Mouse (Mus musculus) kidney, postnatal 0 days (tissue): ENCODE results near the gene Tshr. TPM values are rescaled to one million over a fixed set of nuclear protein-coding genes. Genes with fewer than 3 reads are reported as not detected.
"Not testable (repeated sequence)": the region's sequence is repeated elsewhere in the genome, so short reads cannot be mapped to it uniquely, and the experiment has no call there.

ENCODE experiments used
- ATAC-seq: fragments of 200-750 bp; cut with Nextera tagmentation; replicated peaks from 2 replicates; pipeline ENCODE4 v1.8.0; 2017; ENCODE audit warnings: low read depth, moderate number of reproducible peaks, moderate TSS enrichment, moderate library complexity; ENCODE audit not compliant: low FRiP score
- DNase-seq: peaks from one replicate; pipeline ENCODE4 v3.0.0-alpha.2; 2016; ENCODE audit warnings: low spot score
- H3K27ac ChIP-seq: fragments of 300-500 bp; sonication (generic); 2 replicates; pipeline ENCODE4 v1.5.1; 2014; ENCODE audit warnings: mild to moderate bottlenecking
- H3K27me3 ChIP-seq: fragments of 300-500 bp; sonication (generic); 2 replicates; pipeline ENCODE4 v1.6.1; 2014; ENCODE audit warnings: low read length, mixed read lengths; ENCODE audit not compliant: insufficient read depth
- H3K36me3 ChIP-seq: fragments of 300-500 bp; sonication (generic); 2 replicates; pipeline ENCODE4 v1.6.1; 2014; ENCODE audit warnings: low read length, mixed read lengths; ENCODE audit not compliant: insufficient read depth
- H3K4me1 ChIP-seq: fragments of 300-500 bp; sonication (generic); replicated peaks from 2 replicates; pipeline ENCODE4 v1.6.1; 2014; ENCODE audit warnings: antibody characterized with exemption, low read length, mixed read lengths; ENCODE audit not compliant: insufficient read depth
- H3K4me2 ChIP-seq: fragments of 300-500 bp; sonication (generic); 2 replicates; pipeline ENCODE4 v1.6.1; 2014; ENCODE audit warnings: mild to moderate bottlenecking, low read length, moderate library complexity, mixed read lengths
- H3K4me3 ChIP-seq: fragments of 300-500 bp; sonication (generic); replicated peaks from 2 replicates; pipeline ENCODE4 v1.5.1; 2014; ENCODE audit warnings: low read depth, low read length
- H3K9ac ChIP-seq: fragments of 300-500 bp; sonication (generic); 2 replicates; pipeline ENCODE4 v1.6.1; 2014; ENCODE audit warnings: low read depth, low read length
- H3K9me3 ChIP-seq: fragments of 300-500 bp; sonication (generic); replicated peaks from 2 replicates; pipeline ENCODE4 v1.6.1; 2016; ENCODE audit warnings: low read length, inconsistent platforms, mixed read lengths
- CTCF ChIP-seq: IDR thresholded peaks from 2 replicates; pipeline ENCODE4 v1.5.1; 2016; ENCODE audit warnings: antibody characterized with exemption, low read depth, mild to moderate bottlenecking, moderate library complexity
- WGBS: fragments of 180-500 bp; shearing (Covaris S2); extraction: QIAGEN DNeasy Blood & Tissue Kit; methylation state at CpG from one replicate; pipeline ENCODE4 v1.1.7; 2014; 5-methylcytosine and 5-hydroxymethylcytosine counted together
- polyA plus RNA-seq: library from polyadenylated mRNA; unstranded; fragments of >200 nt; fragmentation: Nextera tagmentation; extraction: Ambion mirVana; gene quantifications from 2 replicates; pipeline ENCODE4 v1.2.1, GENCODE M21; 2015

Gene Tshr
- polyA plus RNA-seq, 1 experiment from 2014 or later: 1.6 TPM

DNA sequence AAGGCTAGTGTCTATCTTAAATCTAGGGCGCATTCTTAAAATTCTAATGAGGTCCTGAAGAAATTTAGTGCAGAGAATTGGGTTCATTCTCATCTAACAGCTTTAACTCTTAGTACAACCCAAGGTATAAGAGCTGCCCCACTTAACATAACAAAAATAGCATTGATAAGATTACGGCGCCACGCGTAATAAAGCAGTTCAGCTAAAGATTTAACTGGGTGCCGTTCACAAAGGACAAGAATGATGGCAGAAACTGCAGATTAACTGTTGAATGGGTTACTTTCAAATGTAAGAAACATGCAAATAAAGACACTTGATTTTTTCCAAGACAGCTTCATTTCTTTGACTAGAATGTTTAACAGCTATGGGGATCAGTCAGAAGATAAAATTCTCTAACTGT, 199.0 kb downstream of the Tshr start:
- Histone ChIP-seq H3K4me3 (no peak overlapping the region), H3K27me3 (no peaks in the 10 kb centered on the region), H3K9ac (no peak overlapping the region), H3K36me3 (0 out of 2 replicates have a peak, but pooled peaks cover 2% of the 10 kb centered on the region), H3K27ac (no peak overlapping the region), H3K9me3 (no peaks in the 10 kb centered on the region), H3K4me1 (peaks cover 8% of the 10 kb centered on the region), H3K4me2 (no peak overlapping the region)
- no peak for ATAC-seq
- no peak for TF ChIP-seq CTCF
- WGBS: 70% methylated on average over 6 of the region's 6 CpGs
- DNase-seq: no peak

DNA sequence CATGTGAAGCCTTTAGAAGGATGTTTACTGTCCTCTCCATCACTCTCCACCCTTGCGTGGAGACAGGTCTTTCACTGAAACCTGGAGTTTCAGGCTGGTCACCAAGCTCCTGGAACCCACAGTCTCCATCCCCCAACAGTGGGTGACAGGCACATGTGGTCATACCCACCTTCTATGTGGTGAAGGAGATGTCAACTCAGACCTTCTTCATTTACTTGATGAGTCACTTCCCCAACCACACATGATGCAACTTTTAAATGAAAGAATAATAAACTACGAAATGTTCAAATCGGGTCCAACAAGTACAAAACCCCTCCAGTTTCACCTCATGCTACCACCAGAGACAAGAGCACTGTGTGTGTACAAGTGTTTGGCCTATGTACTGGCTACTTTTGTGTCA, 200.8 kb downstream of the Tshr start:
- Histone ChIP-seq H3K4me1 (peaks cover 8% of the 10 kb centered on the region), H3K27me3 (no peaks in the 10 kb centered on the region), H3K4me2 (no peak overlapping the region), H3K4me3 (no peak overlapping the region), H3K27ac (no peak overlapping the region), H3K36me3 (0 out of 2 replicates have a peak, but pooled peaks cover 2% of the 10 kb centered on the region), H3K9me3 (no peaks in the 10 kb centered on the region), H3K9ac (no peak overlapping the region)
- ATAC-seq (no peak), DNase-seq (no peak)
- no peak for TF ChIP-seq CTCF
- 89% methylated on average over 3 of the region's 3 CpGs for WGBS

DNA sequence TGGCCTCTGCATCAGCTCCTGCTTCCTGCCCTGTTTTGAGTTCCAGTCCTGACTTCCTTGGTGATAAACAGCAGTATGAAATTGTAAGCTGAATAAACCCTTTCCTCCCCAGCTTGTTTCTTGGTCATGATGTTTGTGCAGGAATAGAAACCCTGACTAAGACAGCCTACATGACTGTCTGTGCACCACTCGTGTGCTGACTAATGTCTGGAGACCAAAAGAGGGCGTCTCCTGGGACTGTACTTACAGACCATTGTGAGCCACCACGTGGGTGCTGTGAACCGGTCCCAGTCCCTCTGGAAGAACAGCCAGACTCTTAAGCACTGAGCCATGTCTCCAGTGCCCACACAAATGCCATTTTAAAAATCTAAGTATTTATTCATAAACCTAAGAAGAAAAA, 201.5 kb downstream of the Tshr start:
- H3K4me1 ChIP-seq, H3K4me2 ChIP-seq, H3K36me3 ChIP-seq, H3K27ac ChIP-seq, H3K9ac ChIP-seq, H3K4me3 ChIP-seq, DNase-seq, H3K27me3 ChIP-seq, H3K9me3 ChIP-seq, ATAC-seq: not testable (repeated sequence)
- WGBS: 100% methylated on average over 4 of the region's 4 CpGs

DNA sequence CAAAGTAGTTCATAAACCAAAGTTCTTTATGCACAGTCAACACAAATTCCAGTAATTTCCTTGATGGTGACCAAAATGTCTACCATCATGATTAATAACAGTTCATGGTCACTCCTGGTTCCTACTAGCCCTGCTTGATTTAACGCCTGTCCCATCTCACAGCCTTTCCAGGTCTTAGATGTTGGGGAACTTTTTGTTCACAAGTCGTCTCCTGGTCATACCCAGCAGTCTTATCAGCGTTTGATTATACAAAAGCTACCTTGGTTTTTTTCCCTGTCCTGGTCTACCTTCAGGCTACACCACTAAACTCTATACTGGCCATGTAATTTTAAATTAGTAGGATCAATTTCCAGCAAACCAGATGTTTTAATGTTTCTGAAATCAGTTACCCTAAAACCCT, 202.7 kb downstream of the Tshr start:
- WGBS: 36% methylated on average over 3 of the region's 3 CpGs

DNA sequence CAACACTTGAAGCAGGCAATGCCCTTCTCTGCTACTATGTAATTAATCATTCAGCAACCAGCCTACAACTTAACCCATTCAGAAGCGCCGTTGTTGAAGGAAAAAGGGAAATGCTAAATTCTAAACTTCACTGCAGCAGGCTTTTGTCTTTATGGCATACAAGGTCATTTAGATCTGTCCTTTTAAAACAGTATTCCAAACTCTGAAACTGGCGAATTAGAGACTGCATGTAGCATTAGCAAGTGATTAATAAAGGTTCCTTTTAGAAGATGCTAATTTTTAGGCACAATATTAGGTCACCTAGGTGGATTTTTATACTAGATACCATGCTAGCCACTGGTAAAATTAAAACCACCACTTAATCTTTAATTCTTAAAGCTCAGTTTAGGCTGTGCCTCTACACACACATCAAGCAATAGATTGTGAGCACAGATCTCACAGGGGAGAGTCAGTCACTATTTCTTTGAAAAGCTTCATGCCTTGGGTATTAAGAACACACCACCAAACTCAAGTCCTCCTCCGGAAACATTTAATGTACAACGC, 203.2 kb downstream of the Tshr start:
- peaks cover 12% of the 10 kb centered on the region for H3K4me1 ChIP-seq
- H3K9ac ChIP-seq: peak overlapping the region; percentile 100
- TF ChIP-seq CTCF: no peak
- no peaks in the 10 kb centered on the region for H3K9me3 ChIP-seq
- H3K4me3 ChIP-seq: peak overlapping the region; percentile 96
- peak overlapping the region; percentile 57 for H3K4me2 ChIP-seq
- H3K27me3 ChIP-seq: no peaks in the 10 kb centered on the region
- H3K27ac ChIP-seq: peak overlapping the region; percentile 100
- ATAC-seq (no peak), DNase-seq (peak; percentile 55)
- WGBS: 8% methylated on average over 5 of the region's 5 CpGs
- H3K36me3 ChIP-seq: no peaks in the 10 kb centered on the region

More for the DNA sequence above, 202.7 kb downstream of the Tshr start:
- H3K4me3 ChIP-seq: peak overlapping the region; percentile 96
- no peaks in the 10 kb centered on the region for H3K9me3 ChIP-seq
- no peaks in the 10 kb centered on the region for H3K36me3 ChIP-seq
- no peak overlapping the region for H3K27ac ChIP-seq
- H3K4me2 ChIP-seq: peak overlapping the region; percentile 57
- H3K9ac ChIP-seq: no peak overlapping the region
- no peak for DNase-seq
- H3K27me3 ChIP-seq: no peaks in the 10 kb centered on the region
- no peak for TF ChIP-seq CTCF
- no peak for ATAC-seq
- peaks cover 12% of the 10 kb centered on the region for H3K4me1 ChIP-seq

DNA sequence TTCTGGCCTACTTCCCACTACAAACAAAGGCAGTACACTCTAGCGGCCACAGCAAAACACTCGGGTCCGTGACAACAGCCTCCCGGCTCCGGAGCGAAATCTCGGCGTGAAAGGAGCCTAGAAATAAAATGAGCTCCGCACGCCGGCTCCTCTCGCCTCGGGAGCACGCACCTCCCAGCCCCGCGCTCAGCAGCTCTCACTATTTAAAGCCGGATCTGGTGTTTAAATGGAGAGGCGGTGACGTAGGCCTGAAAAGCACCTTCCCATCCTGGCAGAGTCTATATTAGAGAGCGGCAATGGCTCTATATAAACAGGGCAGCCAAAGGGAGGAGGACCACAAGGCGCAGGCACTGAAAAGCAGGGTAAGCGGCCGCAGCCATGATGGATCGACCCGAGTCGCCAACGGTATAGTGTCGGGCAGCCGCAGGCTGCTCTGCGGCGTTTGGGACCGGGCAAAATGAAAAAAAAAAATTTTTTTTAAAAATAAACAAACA, 203.9 kb downstream of the Tshr start:
- Histone ChIP-seq H3K4me2 (peak overlapping the region; percentile 57), H3K36me3 (no peaks in the 10 kb centered on the region), H3K27me3 (no peaks in the 10 kb centered on the region), H3K27ac (peak overlapping the region; percentile 100), H3K9ac (peak overlapping the region; percentile 100), H3K4me3 (peak overlapping the region; percentile 96), H3K9me3 (no peaks in the 10 kb centered on the region), H3K4me1 (peaks cover 12% of the 10 kb centered on the region)
- 0 out of 2 replicates have a peak, but pooled peaks have one; percentile 14 for TF ChIP-seq CTCF
- ATAC-seq: peak; percentile 87
- peak; percentile 99 for DNase-seq
- under 1% methylated on average over 32 of the region's 32 CpGs for WGBS
